Mouse (Mus musculus): ENCODE results near the gene Dhx33.

DNA sequence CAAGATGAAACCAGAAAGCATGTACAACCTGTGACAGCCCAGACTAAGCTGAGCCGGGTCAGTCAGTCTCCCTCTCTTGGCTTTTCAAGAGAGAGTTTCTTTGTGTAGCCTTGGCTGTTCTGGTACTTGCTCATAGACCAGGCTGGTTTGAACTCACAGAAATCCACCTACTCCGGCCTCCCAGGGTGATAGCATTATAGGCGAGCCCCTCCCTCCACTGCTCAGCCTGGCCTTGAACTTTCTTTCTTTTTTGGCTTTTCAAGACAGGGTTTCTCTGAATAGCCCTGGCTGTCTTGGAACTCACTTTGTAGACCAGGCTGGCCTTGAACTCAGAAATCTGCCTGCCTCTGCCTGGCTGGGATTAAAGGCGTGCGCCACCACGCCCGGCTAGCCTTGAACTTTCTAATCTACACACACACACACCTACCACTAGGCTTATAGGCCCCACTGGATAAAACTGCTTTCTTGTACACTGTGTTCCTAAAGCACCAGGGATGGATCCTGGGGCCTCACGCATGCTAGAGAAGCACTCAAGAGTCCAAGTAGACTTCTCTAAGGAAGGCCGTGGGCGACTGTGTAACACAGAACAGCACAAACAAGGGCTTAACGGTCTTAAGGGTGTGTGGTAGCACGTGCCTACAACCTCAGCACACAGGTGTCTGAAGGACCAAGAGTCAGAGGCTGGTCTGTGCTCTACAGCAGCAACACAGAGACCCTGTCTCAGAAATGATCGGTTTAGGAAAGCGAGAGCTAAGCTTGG lies 23.3 kb downstream of the Dhx33 start:
- TF ChIP-seq CTCF (IDR thresholded peaks at IDR 0.05; ENCODE audit: control insufficient read depth, insufficient read depth, low read length) = no peak
- no peak for TF ChIP-seq POLR2A (IDR thresholded peaks at IDR 0.05; ENCODE audit: borderline replicate concordance, control insufficient read depth, low read depth, low read length)

All from bone marrow, adult 2 months (tissue).